Mouse (Mus musculus) ES-Bruce4 (cell line): Measurements from ENCODE around the gene Blm. TPM values are rescaled to one million over a fixed set of nuclear protein-coding genes. Genes with fewer than 3 reads are reported as not detected.

ENCODE experiments used
- H3K27ac ChIP-seq: 2 replicates; pipeline ENCODE4 v1.5.1; 2012; ENCODE audit warnings: low read length, inconsistent platforms; ENCODE audit not compliant: insufficient read depth
- H3K27me3 ChIP-seq: 2 replicates; pipeline ENCODE4 v1.6.1; 2012; ENCODE audit warnings: mild to moderate bottlenecking, low read length, inconsistent platforms; ENCODE audit not compliant: control insufficient read depth, poor library complexity, insufficient read depth, severe bottlenecking
- H3K36me3 ChIP-seq: 2 replicates; pipeline ENCODE4 v1.6.1; 2012; ENCODE audit warnings: inconsistent platforms, mild to moderate bottlenecking, low read length, moderate library complexity; ENCODE audit not compliant: control insufficient read depth, poor library complexity, insufficient read depth, severe bottlenecking
- H3K4me1 ChIP-seq: one replicate; pipeline ENCODE4 v1.8.1; 2011; ENCODE audit warnings: low read length; ENCODE audit not compliant: control insufficient read depth, insufficient read depth
- H3K4me3 ChIP-seq: 2 replicates; pipeline ENCODE4 v1.5.1; 2011; ENCODE audit warnings: low read depth, mild to moderate bottlenecking, low read length
- H3K9ac ChIP-seq: 2 replicates; pipeline ENCODE4 v1.6.1; 2012; ENCODE audit warnings: low read depth, mild to moderate bottlenecking, inconsistent platforms; ENCODE audit not compliant: poor library complexity, severe bottlenecking
- H3K9me3 ChIP-seq: replicated peaks from 2 replicates; pipeline ENCODE4 v1.6.1; 2012; ENCODE audit warnings: mild to moderate bottlenecking, low read length, inconsistent platforms; ENCODE audit not compliant: control insufficient read depth, poor library complexity, insufficient read depth, severe bottlenecking
- CTCF ChIP-seq: IDR thresholded peaks from one replicate; pipeline ENCODE4 v1.8.1; 2011; ENCODE audit warnings: low read depth, low read length
- EP300 ChIP-seq: IDR thresholded peaks from 2 replicates; pipeline ENCODE4 v1.6.1; 2011; ENCODE audit warnings: low read depth, low read length; ENCODE audit not compliant: insufficient read depth
- POLR2A ChIP-seq: IDR thresholded peaks from one replicate; pipeline ENCODE4 v1.8.1; 2011; ENCODE audit warnings: low read length; ENCODE audit not compliant: insufficient read depth
- polyA plus RNA-seq: library from polyadenylated mRNA; stranded (reverse); fragments of >200 nt; gene quantifications from 2 replicates; pipeline ENCODE4 v1.2.4, GENCODE M21; 2011; ENCODE audit warnings: low read depth; ENCODE audit not compliant: missing spikeins, insufficient read depth, insufficient read length

The Blm gene
- polyA plus RNA-seq, 1 experiment, result 139 TPM

DNA sequence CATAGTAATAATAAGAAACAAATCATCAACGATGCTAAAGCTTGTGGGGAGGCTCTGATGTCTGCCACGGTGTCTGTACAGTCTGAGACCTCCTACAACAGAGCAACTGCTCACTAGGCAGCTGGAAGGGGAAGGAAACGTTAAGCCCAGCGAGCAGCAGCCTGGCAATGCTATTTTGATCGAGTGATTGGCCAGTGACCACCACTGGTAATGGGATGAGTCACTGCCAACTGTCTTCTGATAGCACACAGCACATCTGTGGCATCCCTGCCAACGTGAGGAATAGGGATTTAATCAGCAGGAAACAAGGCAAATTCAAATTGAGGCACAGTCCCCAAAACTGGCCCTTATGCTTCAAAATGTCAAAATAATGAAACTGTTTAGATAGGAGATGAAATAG is 39.7 kb downstream of the Blm start:
- H3K27me3 ChIP-seq, result no peaks in the 10 kb centered on the region
- no peak overlapping the region for H3K4me3 ChIP-seq
- H3K27ac ChIP-seq, result no peak overlapping the region
- no peak overlapping the region for H3K9ac ChIP-seq
- H3K36me3 ChIP-seq, result peaks cover 36% of the 10 kb centered on the region
- TF ChIP-seq CTCF (no peak), POLR2A (no peak), EP300 (no peak)
- H3K9me3 ChIP-seq, result no peaks in the 10 kb centered on the region
- H3K4me1 ChIP-seq, result peaks cover 3% of the 10 kb centered on the region

DNA sequence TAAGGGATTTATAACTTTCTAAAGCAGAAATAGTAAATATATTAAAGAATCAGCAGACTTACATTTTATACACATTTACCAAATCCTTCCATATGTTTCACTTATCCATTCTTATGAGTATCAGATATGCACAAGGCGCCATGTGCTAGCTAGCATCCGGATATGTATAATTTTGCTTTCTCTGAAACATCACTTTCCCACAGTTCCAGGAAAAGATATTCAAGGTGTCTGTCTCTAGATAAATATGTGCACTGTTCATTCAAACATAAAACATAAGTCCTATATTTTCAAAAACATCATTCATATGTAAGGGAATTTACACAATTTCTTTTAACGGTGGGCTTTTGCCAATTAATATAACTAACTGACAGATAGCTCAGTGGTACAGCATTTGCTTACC is 42.9 kb downstream of the Blm start:
- Histone ChIP-seq H3K27me3 (no peaks in the 10 kb centered on the region), H3K9me3 (no peaks in the 10 kb centered on the region), H3K9ac (no peak overlapping the region), H3K36me3 (peaks cover 35% of the 10 kb centered on the region), H3K4me1 (peaks cover 3% of the 10 kb centered on the region), H3K4me3 (no peak overlapping the region), H3K27ac (no peak overlapping the region)
- no peak for TF ChIP-seq CTCF
- TF ChIP-seq POLR2A, result no peak
- no peak for TF ChIP-seq EP300

DNA sequence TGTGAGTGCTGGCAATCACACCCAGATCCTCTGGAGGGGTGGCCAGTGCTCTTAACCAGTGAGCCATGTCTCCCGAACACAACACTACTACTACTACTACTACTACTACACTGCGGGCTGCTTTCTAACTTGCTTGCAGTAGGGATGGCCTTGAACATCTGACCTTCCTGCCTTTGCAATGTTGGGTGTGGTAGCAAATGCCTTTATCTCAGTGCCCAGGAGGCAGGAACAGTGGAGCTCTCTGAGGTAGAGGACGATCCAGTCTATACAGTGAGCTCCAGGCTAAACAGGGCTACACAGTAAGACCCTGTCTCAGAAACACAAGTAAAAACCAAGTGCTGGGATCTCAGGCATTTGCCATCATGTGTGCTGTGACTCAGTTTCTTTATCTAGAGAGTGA is 43.8 kb downstream of the Blm start:
- Histone ChIP-seq H3K4me1 (peaks cover 3% of the 10 kb centered on the region), H3K27ac (no peak overlapping the region), H3K27me3 (no peaks in the 10 kb centered on the region), H3K4me3 (no peak overlapping the region), H3K36me3 (peaks cover 28% of the 10 kb centered on the region), H3K9me3 (no peaks in the 10 kb centered on the region), H3K9ac (no peak overlapping the region)
- no peak for TF ChIP-seq CTCF
- no peak for TF ChIP-seq EP300

DNA sequence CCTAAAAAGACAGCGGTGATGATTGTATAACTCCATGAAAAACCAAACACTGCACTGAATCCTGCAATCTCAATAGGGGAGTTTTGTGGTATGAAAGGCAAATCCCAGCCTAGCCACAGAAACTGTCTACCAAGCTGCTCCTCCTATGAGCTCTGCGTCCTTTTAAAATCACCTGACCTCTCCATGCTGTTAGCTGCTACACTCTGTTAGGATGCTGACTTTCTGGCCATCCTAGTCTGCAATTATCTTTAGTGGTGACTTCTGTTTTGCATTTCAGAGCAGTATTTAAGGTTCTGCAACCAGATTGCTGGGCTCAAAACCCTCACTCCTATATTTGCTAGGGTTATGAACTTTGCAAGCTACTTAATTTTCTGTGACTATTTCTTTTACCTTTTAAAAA is 44.6 kb downstream of the Blm start:
- H3K9me3 ChIP-seq, result no peaks in the 10 kb centered on the region
- no peak for TF ChIP-seq CTCF
- no peak for TF ChIP-seq POLR2A
- TF ChIP-seq EP300, result no peak
- no peak overlapping the region for H3K9ac ChIP-seq
- H3K4me3 ChIP-seq, result no peak overlapping the region
- H3K36me3 ChIP-seq, result peaks cover 27% of the 10 kb centered on the region
- peaks cover 3% of the 10 kb centered on the region for H3K4me1 ChIP-seq
- no peak overlapping the region for H3K27ac ChIP-seq
- H3K27me3 ChIP-seq, result no peaks in the 10 kb centered on the region

DNA sequence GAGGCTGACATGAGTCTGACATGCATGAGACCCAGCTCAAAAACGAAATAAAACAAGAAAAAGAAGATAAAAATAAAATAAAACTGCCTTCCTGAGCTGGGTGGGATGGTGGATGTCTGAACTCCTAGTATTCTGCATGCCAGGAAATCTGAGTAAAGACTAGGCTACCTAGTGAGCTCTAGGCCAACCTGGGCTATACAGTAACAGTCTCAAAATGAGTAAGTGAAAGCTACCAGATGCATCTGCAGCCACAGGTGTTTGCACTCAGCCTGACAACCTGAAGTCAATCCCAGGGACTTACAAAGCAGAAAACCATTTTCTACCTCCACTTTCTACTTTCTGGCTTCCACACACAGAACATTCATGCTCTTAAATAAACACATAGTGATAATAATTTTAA is 45.5 kb downstream of the Blm start:
- no peak overlapping the region for H3K4me3 ChIP-seq
- H3K27me3 ChIP-seq, result no peaks in the 10 kb centered on the region
- TF ChIP-seq CTCF, result no peak
- no peak for TF ChIP-seq POLR2A
- TF ChIP-seq EP300, result no peak
- peaks cover 24% of the 10 kb centered on the region for H3K36me3 ChIP-seq
- peaks cover 3% of the 10 kb centered on the region for H3K4me1 ChIP-seq
- no peaks in the 10 kb centered on the region for H3K9me3 ChIP-seq
- H3K9ac ChIP-seq, result no peak overlapping the region
- no peak overlapping the region for H3K27ac ChIP-seq

DNA sequence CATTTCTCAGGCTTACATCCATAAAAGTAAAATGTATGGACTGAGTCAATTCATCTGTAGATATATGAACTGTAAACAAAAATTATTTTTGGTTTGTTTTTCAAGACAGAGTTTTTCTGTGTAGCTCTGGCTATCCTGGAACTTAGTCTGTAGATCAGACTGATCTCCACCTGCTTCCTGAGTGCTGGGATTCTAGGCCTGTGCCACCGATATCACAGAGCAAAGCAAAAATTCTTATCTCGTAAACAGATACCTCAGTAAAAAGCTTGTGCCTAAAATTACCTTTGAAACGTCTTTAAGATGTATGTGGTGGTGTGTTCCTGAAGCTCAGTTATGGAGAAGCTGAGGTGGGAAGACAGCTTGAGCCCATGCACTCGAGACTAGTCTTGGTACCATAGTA is 47.7 kb downstream of the Blm start:
- Histone ChIP-seq H3K4me3 (no peak overlapping the region), H3K9me3 (no peaks in the 10 kb centered on the region), H3K4me1 (peaks cover 3% of the 10 kb centered on the region), H3K27ac (no peak overlapping the region), H3K27me3 (no peaks in the 10 kb centered on the region), H3K9ac (no peak overlapping the region), H3K36me3 (peaks cover 11% of the 10 kb centered on the region; the same call in 1 of the 2 replicates)
- TF ChIP-seq POLR2A (no peak), EP300 (no peak), CTCF (no peak)
